Mouse (Mus musculus): Measurements from ENCODE around the gene Itga2b. TPM values are rescaled to one million over a fixed set of nuclear protein-coding genes. Genes with fewer than 3 reads are reported as not detected.

Itga2b gene
- total RNA-seq, 2 experiments from 2014 or later, result 3.6 to 4.0 TPM

GRCm38 (mm10) chr11:102461764-102462163 lies 8.2 kb downstream of the Itga2b start:
- DNase-seq, result no peak
- intact Hi-C loops (cut with DNase I), result no loop called here

GRCm38 (mm10) chr11:102460541-102460940 lies 9.4 kb downstream of the Itga2b start:
- intact Hi-C loops (cut with DNase I), result no loop called here
- no peak for DNase-seq

- DNase-seq, result peak; percentile 75
- intact Hi-C loops (cut with DNase I), result no loop called here
These were observed 14.1 kb downstream of the Itga2b start for GRCm38 (mm10) chr11:102455740-102456396.

- no peak for DNase-seq
- intact Hi-C loops (cut with DNase I), result no loop called here
These were observed 16.8 kb downstream of the Itga2b start for GRCm38 (mm10) chr11:102453131-102453530.

- no peak for DNase-seq
- intact Hi-C loops (cut with DNase I), result no loop called here
These were observed 20.6 kb downstream of the Itga2b start for GRCm38 (mm10) chr11:102449043-102450008.

- no peak for DNase-seq
- intact Hi-C loops (cut with DNase I), result no loop called here
These were observed 21.6 kb downstream of the Itga2b start for GRCm38 (mm10) chr11:102448327-102448726.

- peak; percentile 90 for DNase-seq
- intact Hi-C loops (cut with DNase I), result no loop called here
These were observed 22.4 kb downstream of the Itga2b start, which contains the start of gene Fam171a2 for GRCm38 (mm10) chr11:102447497-102447896. Gene Fam171a2, minus strand, starts transcription at chr11:102447682.

GRCm38 (mm10) chr11:102446581-102447461 lies 23.1 kb downstream of the Itga2b start:
- DNase-seq, result peak; percentile 76
- intact Hi-C loops (cut with DNase I), result no loop called here

- intact Hi-C loops (cut with DNase I), result no loop called here
- peak; percentile 78 for DNase-seq
These were observed 24.0 kb downstream of the Itga2b start for GRCm38 (mm10) chr11:102445891-102446361.

GRCm38 (mm10) chr11:102445264-102445890 lies 24.5 kb downstream of the Itga2b start:
- intact Hi-C loops (cut with DNase I), result no loop called here
- DNase-seq, result no peak

- DNase-seq, result no peak
- intact Hi-C loops (cut with DNase I), result no loop called here
These were observed 25.1 kb downstream of the Itga2b start for GRCm38 (mm10) chr11:102444781-102445180.

GRCm38 (mm10) chr11:102444321-102444720 lies 25.6 kb downstream of the Itga2b start:
- no peak for DNase-seq
- intact Hi-C loops (cut with DNase I), result no loop called here

GRCm38 (mm10) chr11:102443740-102444139 lies 26.2 kb downstream of the Itga2b start:
- intact Hi-C loops (cut with DNase I), result no loop called here
- no peak for DNase-seq

- DNase-seq, result no peak
- intact Hi-C loops (cut with DNase I), result no loop called here
These were observed 27.8 kb downstream of the Itga2b start for GRCm38 (mm10) chr11:102442089-102442488.

- no peak for DNase-seq
- intact Hi-C loops (cut with DNase I), result no loop called here
These were observed 28.5 kb downstream of the Itga2b start for GRCm38 (mm10) chr11:102441434-102441833.

- intact Hi-C loops (cut with DNase I), result no loop called here
- DNase-seq, result no peak
These were observed 29.7 kb downstream of the Itga2b start for GRCm38 (mm10) chr11:102440255-102440654.

GRCm38 (mm10) chr11:102439093-102440082 lies 30.5 kb downstream of the Itga2b start:
- intact Hi-C loops (cut with DNase I), result no loop called here
- no peak for DNase-seq

GRCm38 (mm10) chr11:102438212-102439092 lies 31.5 kb downstream of the Itga2b start:
- peak; percentile 96 for DNase-seq
- intact Hi-C loops (cut with DNase I), result no loop called here

All from left cerebral cortex, postnatal 4 days (tissue).